Mouse (Mus musculus) embryonic facial prominence, embryonic 14.5 days (tissue): ENCODE results near the gene Pgf. TPM values are rescaled to one million over a fixed set of nuclear protein-coding genes. Genes with fewer than 3 reads are reported as not detected.
A peak's percentile ranks its signal among the peaks of the same experiment; 100 is the strongest.
"Not testable (repeated sequence)": the region's sequence is repeated elsewhere in the genome, so short reads cannot be mapped to it uniquely, and the experiment has no call there.

Source experiments
- ATAC-seq: fragments of 200-750 bp; cut with Nextera tagmentation; 2 replicates; pipeline ENCODE4 v1.8.0; 2017; ENCODE audit warnings: low read depth, moderate number of reproducible peaks, moderate TSS enrichment
- DNase-seq: peaks from one replicate; pipeline ENCODE4 v3.0.0-alpha.2; 2015; ENCODE audit warnings: low spot score
- H3K27ac ChIP-seq: fragments of 300-500 bp; sonication (generic); replicated peaks from 2 replicates; pipeline ENCODE4 v1.5.1; 2014; ENCODE audit warnings: low read depth, mild to moderate bottlenecking, low read length, moderate library complexity
- H3K27me3 ChIP-seq: fragments of 300-500 bp; sonication (generic); replicated peaks from 2 replicates; pipeline ENCODE4 v1.6.1; 2014; ENCODE audit warnings: low read length; ENCODE audit not compliant: control insufficient read depth, insufficient read depth
- H3K36me3 ChIP-seq: fragments of 300-500 bp; sonication (generic); 2 replicates; pipeline ENCODE4 v1.6.1; 2014; ENCODE audit warnings: low read length, mixed read lengths; ENCODE audit not compliant: control insufficient read depth, insufficient read depth
- H3K4me1 ChIP-seq: fragments of 300-500 bp; sonication (generic); 2 replicates; pipeline ENCODE4 v1.6.1; 2014; ENCODE audit warnings: antibody characterized with exemption, low read length; ENCODE audit not compliant: control insufficient read depth, insufficient read depth
- H3K4me2 ChIP-seq: fragments of 300-500 bp; sonication (generic); 2 replicates; pipeline ENCODE4 v1.6.1; 2014; ENCODE audit warnings: low read depth, mild to moderate bottlenecking, low read length, moderate library complexity, mixed read lengths
- H3K4me3 ChIP-seq: fragments of 300-500 bp; sonication (generic); 2 replicates; pipeline ENCODE4 v1.5.1; 2014; ENCODE audit warnings: low read depth, mild to moderate bottlenecking, low read length
- H3K9ac ChIP-seq: fragments of 300-500 bp; sonication (generic); 2 replicates; pipeline ENCODE4 v1.6.1; 2014; ENCODE audit warnings: low read depth, mild to moderate bottlenecking, low read length, moderate library complexity, mixed read lengths
- H3K9me3 ChIP-seq: fragments of 300-500 bp; sonication (generic); 2 replicates; pipeline ENCODE4 v1.6.1; 2016; ENCODE audit warnings: low read length; ENCODE audit not compliant: control insufficient read depth
- WGBS: fragments of 180-500 bp; shearing (Covaris S2); extraction: QIAGEN DNeasy Blood & Tissue Kit; methylation state at CpG from one replicate; pipeline ENCODE4 v1.1.7; 2014; 5-methylcytosine and 5-hydroxymethylcytosine counted together
- polyA plus RNA-seq: library from polyadenylated mRNA; unstranded; fragments of >200 nt; fragmentation: Nextera tagmentation; extraction: Ambion mirVana; gene quantifications from 2 replicates; pipeline ENCODE4 v1.2.1, GENCODE M21; 2014

Gene Pgf
- polyA plus RNA-seq, 1 experiment from 2014 or later = 18.0 TPM

- H3K4me1 ChIP-seq = 0 out of 2 replicates have a peak, but pooled peaks cover 5% of the 10 kb centered on the region
- H3K36me3 ChIP-seq = no peaks in the 10 kb centered on the region
- peak; percentile 69 for ATAC-seq
- H3K9me3 ChIP-seq = no peaks in the 10 kb centered on the region
- H3K9ac ChIP-seq = no peak overlapping the region
- 62% methylated on average over 9 of the region's 9 CpGs for WGBS
- H3K27ac ChIP-seq = peak overlapping the region; percentile 52
- DNase-seq = peak; percentile 78
- H3K27me3 ChIP-seq = peaks cover 5% of the 10 kb centered on the region; the same call in 1 of the 2 replicates
- H3K4me2 ChIP-seq = no peak overlapping the region
- H3K4me3 ChIP-seq = no peak overlapping the region
These were observed 32.0 kb downstream of the Pgf start for GRCm38 (mm10) chr12:85145630-85146029.

GRCm38 (mm10) chr12:85144821-85145220 is 32.8 kb downstream of the Pgf start:
- H3K27me3 ChIP-seq = no peaks in the 10 kb centered on the region; the same call in 1 of the 2 replicates
- H3K36me3 ChIP-seq = no peaks in the 10 kb centered on the region
- no peak overlapping the region for H3K27ac ChIP-seq
- WGBS = 94% methylated on average over 4 of the region's 4 CpGs
- no peak overlapping the region for H3K9ac ChIP-seq
- DNase-seq = no peak
- H3K9me3 ChIP-seq = no peaks in the 10 kb centered on the region
- H3K4me1 ChIP-seq = 0 out of 2 replicates have a peak, but pooled peaks cover 5% of the 10 kb centered on the region
- H3K4me2 ChIP-seq = no peak overlapping the region
- no peak for ATAC-seq
- H3K4me3 ChIP-seq = no peak overlapping the region

GRCm38 (mm10) chr12:85144276-85144675 is 33.3 kb downstream of the Pgf start:
- not testable (repeated sequence) for H3K4me1 ChIP-seq, H3K27me3 ChIP-seq, H3K36me3 ChIP-seq, H3K9ac ChIP-seq, H3K9me3 ChIP-seq, DNase-seq, H3K4me3 ChIP-seq, ATAC-seq, H3K4me2 ChIP-seq, H3K27ac ChIP-seq
- WGBS = 61% methylated on average over 2 of the region's 2 CpGs

- Histone ChIP-seq H3K4me2 (no peak overlapping the region), H3K27me3 (no peaks in the 10 kb centered on the region), H3K27ac (no peak overlapping the region), H3K4me3 (no peak overlapping the region), H3K9ac (no peak overlapping the region), H3K36me3 (no peaks in the 10 kb centered on the region), H3K9me3 (no peaks in the 10 kb centered on the region), H3K4me1 (0 out of 2 replicates have a peak, but pooled peaks cover 5% of the 10 kb centered on the region)
- 12% methylated on average over 4 of the region's 4 CpGs for WGBS
- peak; percentile 48; the same call in 1 of the 2 replicates for ATAC-seq
- DNase-seq = peak; percentile 86
These were observed 34.8 kb downstream of the Pgf start for GRCm38 (mm10) chr12:85142803-85143202.

- ATAC-seq = no peak
- peaks cover 2% of the 10 kb centered on the region; the same call in 1 of the 2 replicates for H3K4me1 ChIP-seq
- 78% methylated on average over 6 of the region's 6 CpGs for WGBS
These were observed 36.5 kb downstream of the Pgf start for GRCm38 (mm10) chr12:85141096-85141495.

GRCm38 (mm10) chr12:85140036-85140701 is 37.4 kb downstream of the Pgf start:
- Histone ChIP-seq H3K4me2 (no peak overlapping the region), H3K9ac (no peak overlapping the region), H3K27ac (no peak overlapping the region), H3K4me3 (no peak overlapping the region), H3K4me1 (peaks cover 6% of the 10 kb centered on the region; the same call in 1 of the 2 replicates), H3K9me3 (no peaks in the 10 kb centered on the region), H3K27me3 (no peaks in the 10 kb centered on the region), H3K36me3 (peaks cover 8% of the 10 kb centered on the region; the same call in 1 of the 2 replicates)
- no peak for DNase-seq
- no peak for ATAC-seq
- 46% methylated on average over 18 of the region's 18 CpGs for WGBS

More at GRCm38 (mm10) chr12:85141096-85141495, 36.5 kb downstream of the Pgf start:
- no peak for DNase-seq
- Histone ChIP-seq H3K4me3 (no peak overlapping the region), H3K4me2 (no peak overlapping the region), H3K9ac (no peak overlapping the region), H3K27ac (no peak overlapping the region), H3K36me3 (no peaks in the 10 kb centered on the region), H3K27me3 (no peaks in the 10 kb centered on the region), H3K9me3 (no peaks in the 10 kb centered on the region)

- WGBS = 75% methylated on average over 4 of the region's 4 CpGs
- H3K4me1 ChIP-seq = peaks cover 6% of the 10 kb centered on the region; the same call in 1 of the 2 replicates
- peaks cover 41% of the 10 kb centered on the region for H3K36me3 ChIP-seq
- no peak overlapping the region for H3K4me3 ChIP-seq
- DNase-seq = no peak
- ATAC-seq = no peak
- no peak overlapping the region for H3K9ac ChIP-seq
- H3K4me2 ChIP-seq = no peak overlapping the region
- no peaks in the 10 kb centered on the region for H3K27me3 ChIP-seq
- H3K9me3 ChIP-seq = no peaks in the 10 kb centered on the region
- H3K27ac ChIP-seq = no peak overlapping the region
These were observed 41.0 kb downstream of the Pgf start for GRCm38 (mm10) chr12:85136627-85137026.

GRCm38 (mm10) chr12:85135513-85136470 is 41.8 kb downstream of the Pgf start:
- Histone ChIP-seq H3K4me1 (peaks cover 6% of the 10 kb centered on the region; the same call in 1 of the 2 replicates), H3K9ac (no peak overlapping the region), H3K4me3 (no peak overlapping the region), H3K36me3 (peaks cover 50% of the 10 kb centered on the region), H3K27me3 (no peaks in the 10 kb centered on the region), H3K4me2 (no peak overlapping the region), H3K9me3 (no peaks in the 10 kb centered on the region), H3K27ac (no peak overlapping the region)
- 71% methylated on average over 18 of the region's 19 CpGs for WGBS
- peak; percentile 24; the same call in 1 of the 2 replicates for ATAC-seq
- DNase-seq = no peak
